Mouse (Mus musculus) heart, postnatal 14 days (tissue): Measurements from ENCODE around the gene Fam189b. TPM values are rescaled to one million over a fixed set of nuclear protein-coding genes. Genes with fewer than 3 reads are reported as not detected.

Experiments used
- DNase-seq, 2 experiments: peaks; one replicate each; pipeline ENCODE4 v3.0.0; 2021 to 2022
- intact Hi-C: fragments of 180-260 bp; cut with DNase I; formaldehyde crosslinking; loops from one replicate; pipeline ENCODE4 v1.15.1; 2025
- microRNA-seq, 2 experiments: library from miRNA; unstranded; fragments of <30 nt; microRNA quantifications; one replicate each; pipeline ENCODE4 v1.2.0; 2021 to 2022
- total RNA-seq, 2 experiments: library from RNA; stranded (reverse); gene quantifications; 2 replicates each; pipeline ENCODE4 v1.2.3; 2021

Gene Fam189b
- total RNA-seq, 2 experiments from 2014 or later, result 7.1 to 7.6 TPM

- DNase-seq, result no peak
- intact Hi-C loops, result no loop called here
Measured at GRCm38 (mm10) chr3:89225321-89225815, 42.4 kb downstream of the Fam189b start.

DNA sequence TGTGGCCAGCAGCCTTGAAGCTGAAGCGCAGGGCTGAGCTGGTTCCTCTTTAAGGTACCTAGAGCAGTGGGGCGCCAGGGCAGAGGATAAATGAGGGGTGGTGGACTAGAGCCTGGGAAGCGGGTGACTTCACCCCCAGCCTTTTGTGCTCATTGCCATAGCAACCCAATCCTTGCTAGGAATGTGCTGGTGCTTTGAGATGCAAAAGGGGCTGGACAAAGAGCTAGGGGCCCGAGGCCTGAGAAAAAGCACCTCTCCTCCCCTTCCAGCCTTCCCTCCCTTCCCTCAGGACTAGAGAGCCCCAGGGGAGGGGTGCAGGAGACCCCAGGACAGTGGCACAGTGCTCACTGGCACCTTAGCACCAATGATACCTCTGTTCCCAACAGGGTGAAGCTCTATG is 43.0 kb downstream of the Fam189b start:
- DNase-seq, result no peak
- intact Hi-C loops, result no loop called here

GRCm38 (mm10) chr3:89226361-89226760 is 43.4 kb downstream of the Fam189b start:
- intact Hi-C loops, result no loop called here
- no peak for DNase-seq

DNA sequence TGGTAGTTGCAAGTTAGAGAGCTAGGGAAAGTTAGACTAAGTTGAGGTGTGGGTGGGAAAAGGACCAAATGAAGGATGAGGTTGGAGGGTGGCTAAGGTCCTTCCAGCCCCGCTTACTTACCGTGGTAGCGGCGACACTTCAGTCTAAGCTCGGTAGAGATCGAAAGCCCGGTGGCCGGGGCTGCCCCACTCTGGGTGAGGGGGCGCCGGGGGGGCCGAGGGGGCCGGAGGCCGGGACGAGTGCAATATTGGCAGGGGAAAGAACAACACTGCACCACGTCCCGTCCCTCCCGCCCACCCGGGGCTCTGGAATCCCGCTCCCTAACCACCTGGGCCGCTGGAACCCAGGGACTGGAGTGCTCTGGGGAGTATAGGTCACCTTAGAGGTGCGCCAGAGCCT is 44.0 kb downstream of the Fam189b start, which contains the start of gene Mtx1:
TSS of gene Mtx1 (minus strand) at position 189 of the 400 bp plus-strand sequence.
- DNase-seq, result no peak
- intact Hi-C loops, result no loop called here

DNA sequence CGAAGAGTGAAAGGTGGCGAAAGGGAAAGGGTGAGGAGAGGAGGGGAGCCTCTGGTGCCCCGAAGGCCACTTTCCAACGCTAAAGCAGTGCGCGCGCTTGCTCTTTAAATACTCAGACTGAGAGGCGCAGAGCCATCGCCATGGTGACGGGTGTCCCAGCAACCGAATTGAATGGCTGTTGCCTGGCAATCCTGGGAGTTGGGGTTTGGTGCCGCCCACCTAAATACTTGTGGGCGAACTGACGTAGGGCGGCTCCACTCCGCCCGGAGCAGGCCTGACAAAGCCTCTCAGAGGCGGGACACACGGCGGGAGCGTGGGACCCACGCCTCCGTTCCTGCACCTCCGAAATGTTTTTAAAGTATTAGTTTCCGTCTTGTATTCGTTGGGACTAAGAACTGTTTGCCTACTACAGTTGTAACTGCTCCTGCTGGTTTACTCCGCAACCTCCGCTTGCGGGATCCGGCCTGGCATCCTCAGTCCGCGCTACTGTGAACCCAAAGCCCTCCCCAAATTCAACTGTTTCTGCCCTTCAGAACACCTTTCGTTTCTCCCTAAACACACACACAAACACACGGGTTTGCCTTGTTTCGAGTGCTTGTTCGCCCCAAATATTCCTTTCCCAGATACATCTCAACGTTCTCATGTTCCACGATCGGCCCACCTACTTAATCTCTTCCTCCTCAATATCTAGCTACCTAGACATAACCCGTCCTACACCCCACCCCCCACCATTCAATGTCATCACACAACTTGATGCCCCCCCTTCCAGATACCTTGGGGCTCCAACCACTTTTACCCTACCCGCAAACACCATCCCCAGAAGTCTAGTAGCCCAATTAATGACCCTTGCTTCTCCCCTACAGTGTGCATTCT is 44.6 kb downstream of the Fam189b start:
- peak; percentile 79 to 84 for DNase-seq
- intact Hi-C loops, result no loop called here

- intact Hi-C loops, result no loop called here
- peak; percentile 91 to 94 for DNase-seq
Measured at GRCm38 (mm10) chr3:89228180-89228549, 45.2 kb downstream of the Fam189b start.

GRCm38 (mm10) chr3:89228836-89229235 is 45.9 kb downstream of the Fam189b start, which contains the start of gene Muc1:
Gene Muc1, plus strand, starts transcription at chr3:89229057.
- no peak for DNase-seq
- intact Hi-C loops, result no loop called here

GRCm38 (mm10) chr3:89229276-89229675 is 46.3 kb downstream of the Fam189b start:
- intact Hi-C loops, result no loop called here
- no peak for DNase-seq

DNA sequence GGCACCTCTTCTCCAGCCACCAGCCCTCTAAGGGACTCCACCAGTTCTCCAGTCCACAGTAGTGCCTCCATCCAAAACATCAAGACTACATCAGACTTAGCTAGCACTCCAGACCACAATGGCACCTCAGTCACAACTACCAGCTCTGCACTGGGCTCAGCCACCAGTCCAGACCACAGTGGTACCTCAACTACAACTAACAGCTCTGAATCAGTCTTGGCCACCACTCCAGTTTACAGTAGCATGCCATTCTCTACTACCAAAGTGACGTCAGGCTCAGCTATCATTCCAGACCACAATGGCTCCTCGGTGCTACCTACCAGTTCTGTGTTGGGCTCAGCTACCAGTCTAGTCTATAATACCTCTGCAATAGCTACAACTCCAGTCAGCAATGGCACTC is 47.6 kb downstream of the Fam189b start:
- DNase-seq, result no peak

GRCm38 (mm10) chr3:89231345-89231744 is 48.4 kb downstream of the Fam189b start:
- no peak for DNase-seq
- intact Hi-C loops, result no loop called here

More for the DNA sequence above, 47.6 kb downstream of the Fam189b start:
- intact Hi-C loops, result no loop called here

GRCm38 (mm10) chr3:89231772-89232275 is 48.9 kb downstream of the Fam189b start:
- DNase-seq, result no peak
- intact Hi-C loops, result no loop called here

GRCm38 (mm10) chr3:89232614-89233013 is 49.7 kb downstream of the Fam189b start:
- no peak for DNase-seq
- intact Hi-C loops, result no loop called here

DNA sequence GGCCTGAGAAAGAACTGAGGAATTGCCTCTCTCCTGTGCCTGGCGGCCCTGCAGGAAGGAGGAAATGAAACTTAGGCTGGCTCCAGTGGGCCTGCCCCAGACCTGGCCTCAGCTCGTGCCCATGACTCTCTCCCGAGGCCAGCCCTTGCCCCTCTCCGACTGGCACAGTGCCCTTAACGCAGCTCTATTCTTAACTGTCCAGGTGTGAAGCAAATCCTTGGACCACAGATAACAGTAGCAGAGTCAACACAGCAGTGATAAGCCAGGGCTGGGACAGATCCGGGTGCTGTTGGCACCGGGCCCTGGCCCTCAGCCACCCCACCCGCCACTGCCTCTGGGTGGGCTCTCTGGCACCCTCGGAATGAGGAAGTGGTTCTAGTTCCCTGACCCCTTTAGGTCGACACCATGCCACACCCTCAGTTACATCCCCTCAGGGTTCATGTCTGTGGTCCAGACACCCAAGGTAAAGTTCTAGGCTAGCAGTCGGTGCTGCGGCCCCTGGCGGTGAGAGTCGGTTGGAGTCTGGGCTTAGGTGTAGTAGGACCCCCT is 50.7 kb downstream of the Fam189b start:
- DNase-seq, result peak in 1 of 2 experiments; percentile 39
- intact Hi-C loops, result no loop called here

GRCm38 (mm10) chr3:89236516-89236915 is 53.6 kb downstream of the Fam189b start:
- intact Hi-C loops, result no loop called here
- DNase-seq, result no peak

GRCm38 (mm10) chr3:89237682-89238081 is 54.7 kb downstream of the Fam189b start:
- no peak for DNase-seq
- intact Hi-C loops, result no loop called here

- DNase-seq, result no peak
- intact Hi-C loops, result no loop called here
Measured at GRCm38 (mm10) chr3:89238494-89238893, 55.6 kb downstream of the Fam189b start.

Small RNAs within 50 kb of the gene (microRNA-seq; reads per million reads assigned to microRNA genes)
- 173 to 10,303 reads per million in 2 experiments for gene Mir92b

Other genes starting within 250 kb of the Fam189b start
- 10 to 100 TPM; 41.8 to 42.2 TPM for gene Ash1l, start 232.5 kb upstream of the Fam189b start, total RNA-seq
- gene Dap3, start 232.0 kb upstream of the Fam189b start, total RNA-seq, result 100 to 1,000 TPM; 116 to 126 TPM
- gene Rusc1, start 89.8 kb upstream of the Fam189b start, total RNA-seq, result 10 to 100 TPM; 16.0 to 17.7 TPM
- gene Gm43738, start 82.0 kb upstream of the Fam189b start, total RNA-seq, result not detected
- gene Fdps, start 81.2 kb upstream of the Fam189b start, total RNA-seq, result 10 to 100 TPM; 19.7 to 23.5 TPM
- gene Pklr, start 47.0 kb upstream of the Fam189b start, total RNA-seq, result not detected
- gene Hcn3, start 22.9 kb upstream of the Fam189b start, total RNA-seq, result under 1 TPM; 0.49 to 0.60 TPM
- 10 to 100 TPM; 23.3 to 23.6 TPM for gene Clk2, start 18.3 kb upstream of the Fam189b start, total RNA-seq
- gene Scamp3, start 5.7 kb upstream of the Fam189b start, total RNA-seq, result 10 to 100 TPM; 47.2 to 48.7 TPM
- gene Gba, start 19.8 kb downstream of the Fam189b start, total RNA-seq, result 10 to 100 TPM; 22.1 to 23.9 TPM
- gene Thbs3, start 32.0 kb downstream of the Fam189b start, total RNA-seq, result 10 to 100 TPM; 12.7 to 17.1 TPM
- gene Mtx1, start 43.9 kb downstream of the Fam189b start, total RNA-seq, result 10 to 100 TPM; 64.8 to 69.8 TPM
- under 1 TPM; 0.22 to 0.98 TPM for gene Muc1, start 45.9 kb downstream of the Fam189b start, total RNA-seq
- gene Krtcap2, start 62.8 kb downstream of the Fam189b start, total RNA-seq, result 10 to 100 TPM; 71.9 to 72.8 TPM
- gene Trim46, start 63.2 kb downstream of the Fam189b start, total RNA-seq, result under 1 TPM; 0.68 to 0.76 TPM
- 10 to 100 TPM; 47.6 to 58.7 TPM for gene Dpm3, start 76.2 kb downstream of the Fam189b start, total RNA-seq
- gene Slc50a1, start 87.4 kb downstream of the Fam189b start, total RNA-seq, result 10 to 100 TPM; 20.6 to 22.7 TPM
- 10 to 100 TPM; 32.4 to 34.0 TPM for gene Efna1, start 98.0 kb downstream of the Fam189b start, total RNA-seq
- gene Efna3, start 139.8 kb downstream of the Fam189b start, total RNA-seq, result not detected
- gene Efna4, start 154.9 kb downstream of the Fam189b start, total RNA-seq, result under 1 TPM; 0.49 to 0.74 TPM
- gene Adam15, start 166.9 kb downstream of the Fam189b start, total RNA-seq, result 10 to 100 TPM; 80.4 to 100.0 TPM
- not detected for gene Dcst2, start 178.8 kb downstream of the Fam189b start, total RNA-seq
- gene Dcst1, start 182.1 kb downstream of the Fam189b start, total RNA-seq, result under 1 TPM; 0.22 to 0.48 TPM
- 10 to 100 TPM; 18.4 to 27.3 TPM for gene Zbtb7b, start 211.6 kb downstream of the Fam189b start, total RNA-seq
- under 1 TPM in 1 of 2 experiments, not detected in 1; 0.98 TPM for gene Lenep, start 219.7 kb downstream of the Fam189b start, total RNA-seq
- gene Flad1, start 228.7 kb downstream of the Fam189b start, total RNA-seq, result 10 to 100 TPM; 44.7 to 46.1 TPM
- gene Cks1b, start 235.2 kb downstream of the Fam189b start, total RNA-seq, result 10 to 100 TPM in 1 of 2 experiments, 1 to 10 TPM in 1; 7.9 to 14.4 TPM
- 10 to 100 TPM; 45.0 to 47.5 TPM for gene Shc1, start 235.3 kb downstream of the Fam189b start, total RNA-seq
- gene Pygo2, start 247.1 kb downstream of the Fam189b start, total RNA-seq, result 10 to 100 TPM; 16.5 to 19.9 TPM